Mouse (Mus musculus): ENCODE data around the gene Impdh2. TPM values are rescaled to one million over a fixed set of nuclear protein-coding genes. Genes with fewer than 3 reads are reported as not detected.

Gene Impdh2
- polyA plus RNA-seq, 1 experiment from 2014 or later, result 107 TPM

GRCm38 (mm10) chr9:108573774-108574690 is 13.9 kb downstream of the Impdh2 start:
- Histone ChIP-seq H3K4me2 (ENCODE audit: low read length) (peak overlapping the region; percentile 29; the same call in 1 of the 2 replicates), H3K9me3 (ENCODE audit: control insufficient read depth, low read length) (no peaks in the 10 kb centered on the region), H3K27me3 (ENCODE audit: control insufficient read depth, insufficient read depth, low read length) (no peaks in the 10 kb centered on the region), H3K36me3 (ENCODE audit: control insufficient read depth, insufficient read depth, low read length) (peaks cover 58% of the 10 kb centered on the region), H3K9ac (replicated peaks; ENCODE audit: low read length) (0 out of 2 replicates have a peak overlapping the region, but pooled peaks have one; percentile 16), H3K27ac (replicated peaks; ENCODE audit: low read depth, low read length) (0 out of 2 replicates have a peak overlapping the region, but pooled peaks have one; percentile 26), H3K4me1 (ENCODE audit: control insufficient read depth, insufficient read depth, low read length) (peaks cover 57% of the 10 kb centered on the region), H3K4me3 (replicated peaks; ENCODE audit: low read depth, low read length) (no peak overlapping the region)
- peak; percentile 78 for DNase-seq
- WGBS, result 49% methylated on average over 26 of the region's 26 CpGs
- no peak for ATAC-seq (ENCODE audit: low FRiP score, low TSS enrichment)

GRCm38 (mm10) chr9:108574921-108575320 is 14.8 kb downstream of the Impdh2 start:
- Histone ChIP-seq H3K4me1 (ENCODE audit: control insufficient read depth, insufficient read depth, low read length) (peaks cover 60% of the 10 kb centered on the region), H3K4me2 (ENCODE audit: low read length) (peak overlapping the region; percentile 29), H3K9me3 (ENCODE audit: control insufficient read depth, low read length) (no peaks in the 10 kb centered on the region), H3K4me3 (replicated peaks; ENCODE audit: low read depth, low read length) (no peak overlapping the region), H3K27me3 (ENCODE audit: control insufficient read depth, insufficient read depth, low read length) (no peaks in the 10 kb centered on the region), H3K27ac (replicated peaks; ENCODE audit: low read depth, low read length) (no peak overlapping the region), H3K9ac (replicated peaks; ENCODE audit: low read length) (no peak overlapping the region; the same call in 1 of the 2 replicates), H3K36me3 (ENCODE audit: control insufficient read depth, insufficient read depth, low read length) (peaks cover 58% of the 10 kb centered on the region)
- 84% methylated on average over 12 of the region's 12 CpGs for WGBS
- ATAC-seq (ENCODE audit: low FRiP score, low TSS enrichment) (no peak), DNase-seq (no peak)

- H3K27ac ChIP-seq (replicated peaks; ENCODE audit: low read depth, low read length), result no peak overlapping the region
- ATAC-seq (ENCODE audit: low FRiP score, low TSS enrichment) (no peak), DNase-seq (no peak)
- WGBS, result 91% methylated on average over 37 of the region's 37 CpGs
- H3K9me3 ChIP-seq (ENCODE audit: control insufficient read depth, low read length), result no peaks in the 10 kb centered on the region
- H3K27me3 ChIP-seq (ENCODE audit: control insufficient read depth, insufficient read depth, low read length), result no peaks in the 10 kb centered on the region
- no peak overlapping the region; the same call in 1 of the 2 replicates for H3K9ac ChIP-seq (replicated peaks; ENCODE audit: low read length)
- peak overlapping the region; percentile 77; the same call in 1 of the 2 replicates for H3K4me3 ChIP-seq (replicated peaks; ENCODE audit: low read depth, low read length)
- peaks cover 58% of the 10 kb centered on the region for H3K36me3 ChIP-seq (ENCODE audit: control insufficient read depth, insufficient read depth, low read length)
- H3K4me2 ChIP-seq (ENCODE audit: low read length), result peak overlapping the region; percentile 91
- peaks cover 53% of the 10 kb centered on the region for H3K4me1 ChIP-seq (ENCODE audit: control insufficient read depth, insufficient read depth, low read length)
Observed at GRCm38 (mm10) chr9:108575321-108576297, 15.5 kb downstream of the Impdh2 start.

- Histone ChIP-seq H3K4me1 (ENCODE audit: control insufficient read depth, insufficient read depth, low read length) (peaks cover 51% of the 10 kb centered on the region), H3K4me3 (replicated peaks; ENCODE audit: low read depth, low read length) (peak overlapping the region; percentile 77), H3K9ac (replicated peaks; ENCODE audit: low read length) (peak overlapping the region; percentile 94), H3K27me3 (ENCODE audit: control insufficient read depth, insufficient read depth, low read length) (no peaks in the 10 kb centered on the region), H3K27ac (replicated peaks; ENCODE audit: low read depth, low read length) (0 out of 2 replicates have a peak overlapping the region, but pooled peaks have one; percentile 98), H3K4me2 (ENCODE audit: low read length) (peak overlapping the region; percentile 91), H3K9me3 (ENCODE audit: control insufficient read depth, low read length) (no peaks in the 10 kb centered on the region), H3K36me3 (ENCODE audit: control insufficient read depth, insufficient read depth, low read length) (peaks cover 51% of the 10 kb centered on the region)
- 42% methylated on average over 6 of the region's 6 CpGs for whole genome bisulfite sequencing
- ATAC-seq (ENCODE audit: low FRiP score, low TSS enrichment) (no peak), DNase-seq (no peak)
Observed at GRCm38 (mm10) chr9:108577025-108577424, 16.9 kb downstream of the Impdh2 start.

- H3K4me3 ChIP-seq (replicated peaks; ENCODE audit: low read depth, low read length), result peak overlapping the region; percentile 77
- peak overlapping the region; percentile 91 for H3K4me2 ChIP-seq (ENCODE audit: low read length)
- peak overlapping the region; percentile 98 for H3K27ac ChIP-seq (replicated peaks; ENCODE audit: low read depth, low read length)
- no peaks in the 10 kb centered on the region for H3K9me3 ChIP-seq (ENCODE audit: control insufficient read depth, low read length)
- under 1% methylated on average over 24 of the region's 24 CpGs for WGBS
- H3K27me3 ChIP-seq (ENCODE audit: control insufficient read depth, insufficient read depth, low read length), result no peaks in the 10 kb centered on the region
- no peak; the same call in 1 of the 2 replicates for ATAC-seq (ENCODE audit: low FRiP score, low TSS enrichment)
- peak; percentile 64 for DNase-seq
- peaks cover 51% of the 10 kb centered on the region for H3K4me1 ChIP-seq (ENCODE audit: control insufficient read depth, insufficient read depth, low read length)
- peaks cover 51% of the 10 kb centered on the region for H3K36me3 ChIP-seq (ENCODE audit: control insufficient read depth, insufficient read depth, low read length)
- peak overlapping the region; percentile 94 for H3K9ac ChIP-seq (replicated peaks; ENCODE audit: low read length)
Observed at GRCm38 (mm10) chr9:108577934-108578544, 18.0 kb downstream of the Impdh2 start.

GRCm38 (mm10) chr9:108578545-108579343 is 18.7 kb downstream of the Impdh2 start, which contains the start of gene Wdr6:
TSS of gene Wdr6 (minus strand) at chr9:108578739.
- 4% methylated on average over 51 of the region's 51 CpGs for WGBS
- Histone ChIP-seq H3K27me3 (ENCODE audit: control insufficient read depth, insufficient read depth, low read length) (no peaks in the 10 kb centered on the region), H3K27ac (replicated peaks; ENCODE audit: low read depth, low read length) (peak within 1 kb of the TSS; percentile 98), H3K4me3 (replicated peaks; ENCODE audit: low read depth, low read length) (peak within 1 kb of the TSS; percentile 77), H3K9me3 (ENCODE audit: control insufficient read depth, low read length) (no peaks in the 10 kb centered on the region), H3K4me1 (ENCODE audit: control insufficient read depth, insufficient read depth, low read length) (peaks cover 51% of the 10 kb centered on the region), H3K9ac (replicated peaks; ENCODE audit: low read length) (peak within 1 kb of the TSS; percentile 94), H3K4me2 (ENCODE audit: low read length) (peak within 1 kb of the TSS; percentile 91), H3K36me3 (ENCODE audit: control insufficient read depth, insufficient read depth, low read length) (peaks cover 44% of the 10 kb centered on the region)
- peak; percentile 97 for ATAC-seq (ENCODE audit: low FRiP score, low TSS enrichment)
- DNase-seq, result peak; percentile 98

- DNase-seq, result no peak
- Histone ChIP-seq H3K36me3 (ENCODE audit: control insufficient read depth, insufficient read depth, low read length) (peaks cover 39% of the 10 kb centered on the region), H3K4me3 (replicated peaks; ENCODE audit: low read depth, low read length) (peak overlapping the region; percentile 77), H3K9ac (replicated peaks; ENCODE audit: low read length) (peak overlapping the region; percentile 94), H3K27me3 (ENCODE audit: control insufficient read depth, insufficient read depth, low read length) (no peaks in the 10 kb centered on the region), H3K9me3 (ENCODE audit: control insufficient read depth, low read length) (no peaks in the 10 kb centered on the region), H3K4me1 (ENCODE audit: control insufficient read depth, insufficient read depth, low read length) (peaks cover 46% of the 10 kb centered on the region), H3K4me2 (ENCODE audit: low read length) (peak overlapping the region; percentile 91), H3K27ac (replicated peaks; ENCODE audit: low read depth, low read length) (peak overlapping the region; percentile 98)
- no peak for ATAC-seq (ENCODE audit: low FRiP score, low TSS enrichment)
- 66% methylated on average over 5 of the region's 5 CpGs for WGBS
Observed at GRCm38 (mm10) chr9:108579344-108579690, 19.2 kb downstream of the Impdh2 start.

Data from midbrain, embryonic 14.5 days (tissue).